Mouse (Mus musculus) heart, embryonic 14.5 days (tissue): ENCODE data around the gene D10Jhu81e. TPM values are rescaled to one million over a fixed set of nuclear protein-coding genes. Genes with fewer than 3 reads are reported as not detected.

ENCODE experiments used
- ATAC-seq: fragments of 200-750 bp; cut with Nextera tagmentation; 2 replicates; pipeline ENCODE4 v1.8.0; 2017; ENCODE audit warnings: low read depth, moderate TSS enrichment; ENCODE audit not compliant: insufficient number of reproducible peaks, insufficient read depth, low FRiP score
- H3K27ac ChIP-seq, 2 experiments: fragments of 200-500 bp in 1 of 2; fragments of 300-500 bp in 1 of 2; sonication (generic) in 1 of 2; replicated peaks in 1 of 2; 2 replicates each; pipeline ENCODE4 v1.5.1; 2012 to 2014; ENCODE audit warnings: low read depth in 2 of 2, low read length in 2 of 2, control low read depth in 1 of 2, mild to moderate bottlenecking in 1 of 2, mixed read lengths in 1 of 2; ENCODE audit not compliant: control insufficient read depth in 1 of 2, insufficient read depth in 1 of 2
- H3K27me3 ChIP-seq: fragments of 300-500 bp; sonication (generic); 2 replicates; pipeline ENCODE4 v1.6.1; 2014; ENCODE audit warnings: mild to moderate bottlenecking, low read length, control low read depth; ENCODE audit not compliant: control insufficient read depth, insufficient read depth
- H3K36me3 ChIP-seq: fragments of 300-500 bp; sonication (generic); 2 replicates; pipeline ENCODE4 v1.6.1; 2014; ENCODE audit warnings: mild to moderate bottlenecking, control low read depth, low read length, mixed read lengths; ENCODE audit not compliant: control insufficient read depth, insufficient read depth
- H3K4me1 ChIP-seq, 2 experiments: fragments of 200-500 bp in 1 of 2; fragments of 300-500 bp in 1 of 2; sonication (generic) in 1 of 2; 2 replicates each; pipeline ENCODE4 v1.6.1; 2012 to 2014; ENCODE audit warnings: low read length in 2 of 2, control low read depth in 1 of 2, mixed read lengths in 1 of 2; ENCODE audit not compliant: control insufficient read depth in 2 of 2, insufficient read depth in 2 of 2
- H3K4me2 ChIP-seq: fragments of 300-500 bp; sonication (generic); 2 replicates; pipeline ENCODE4 v1.6.1; 2014; ENCODE audit warnings: mild to moderate bottlenecking, low read length
- H3K4me3 ChIP-seq, 2 experiments: fragments of 200-500 bp in 1 of 2; fragments of 300-500 bp in 1 of 2; sonication (generic) in 1 of 2; 2 replicates each; pipeline ENCODE4 v1.5.1; 2012 to 2014; ENCODE audit warnings: low read length in 2 of 2, mild to moderate bottlenecking in 2 of 2, control low read depth in 1 of 2, low read depth in 1 of 2, moderate library complexity in 1 of 2; ENCODE audit not compliant: control insufficient read depth in 1 of 2, insufficient read depth in 1 of 2
- H3K9ac ChIP-seq: fragments of 300-500 bp; sonication (generic); 2 replicates; pipeline ENCODE4 v1.6.1; 2014; ENCODE audit warnings: mild to moderate bottlenecking, low read length
- H3K9me3 ChIP-seq: fragments of 300-500 bp; sonication (generic); 2 replicates; pipeline ENCODE4 v1.6.1; 2016; ENCODE audit warnings: low read length, control low read depth; ENCODE audit not compliant: control insufficient read depth
- WGBS: fragments of 180-500 bp; shearing (Covaris S2); extraction: QIAGEN DNeasy Blood & Tissue Kit; methylation state at CpG from one replicate; pipeline ENCODE4 v1.1.7; 2014; 5-methylcytosine and 5-hydroxymethylcytosine counted together
- polyA plus RNA-seq: library from polyadenylated mRNA; unstranded; fragments of >200 nt; fragmentation: Nextera tagmentation; extraction: Ambion mirVana; gene quantifications from 2 replicates; pipeline ENCODE4 v1.2.1, GENCODE M21; 2014

The D10Jhu81e gene
- polyA plus RNA-seq, 1 experiment from 2014 or later = 36.2 TPM

- H3K9ac ChIP-seq = no peak overlapping the region
- 60% methylated on average over 2 of the region's 2 CpGs for WGBS
- H3K4me3 ChIP-seq = no peak overlapping the region
- H3K36me3 ChIP-seq = no peaks in the 10 kb centered on the region
- no peaks in the 10 kb centered on the region for H3K9me3 ChIP-seq
- H3K27ac ChIP-seq = no peak overlapping the region
- H3K27me3 ChIP-seq = no peaks in the 10 kb centered on the region
- H3K4me1 ChIP-seq = no peaks in the 10 kb centered on the region
- no peak for ATAC-seq
- H3K4me2 ChIP-seq = no peak overlapping the region
These were observed 54.4 kb downstream of the D10Jhu81e start for GRCm38 (mm10) chr10:78115153-78115552.

- Histone ChIP-seq H3K27me3 (no peaks in the 10 kb centered on the region), H3K4me3 (no peak overlapping the region), H3K4me2 (no peak overlapping the region), H3K4me1 (no peaks in the 10 kb centered on the region), H3K9me3 (no peaks in the 10 kb centered on the region), H3K36me3 (no peaks in the 10 kb centered on the region), H3K27ac (no peak overlapping the region), H3K9ac (no peak overlapping the region)
- 81% methylated on average over 4 of the region's 4 CpGs for WGBS
- ATAC-seq = no peak
These were observed 55.0 kb downstream of the D10Jhu81e start for GRCm38 (mm10) chr10:78114521-78115092.

Other genes starting within 250 kb of the D10Jhu81e start
- 0.07 and 0.51 TPM in 2 replicates for gene Trpm2, start 199.2 kb downstream of the D10Jhu81e start, polyA plus RNA-seq
- gene 1810043G02Rik, start 191.3 kb downstream of the D10Jhu81e start, polyA plus RNA-seq = 18.6 and 21.1 TPM in 2 replicates
- gene Pfkl, start 159.7 kb downstream of the D10Jhu81e start, polyA plus RNA-seq = 168 and 170 TPM in 2 replicates
- gene Dnmt3l, start 127.8 kb downstream of the D10Jhu81e start, polyA plus RNA-seq = not detected in 2 replicates
- gene Aire, start 126.2 kb downstream of the D10Jhu81e start, polyA plus RNA-seq = 0.16 TPM in 1 of 2 replicates, not detected in the other
- 1.5 and 2.0 TPM in 2 replicates for gene Icosl, start 100.5 kb downstream of the D10Jhu81e start, polyA plus RNA-seq
- gene Pwp2, start 15.4 kb upstream of the D10Jhu81e start, polyA plus RNA-seq = 8.4 and 8.6 TPM in 2 replicates
- gene Trappc10, start 74.9 kb upstream of the D10Jhu81e start, polyA plus RNA-seq = 15.4 and 19.0 TPM in 2 replicates
- 61.2 and 66.0 TPM in 2 replicates for gene Agpat3, start 182.7 kb upstream of the D10Jhu81e start, polyA plus RNA-seq
- gene Rrp1, start 243.3 kb upstream of the D10Jhu81e start, polyA plus RNA-seq = 176 and 191 TPM in 2 replicates